Mouse (Mus musculus): ENCODE data around the gene Pan2.
"Not testable (repeated sequence)": the region's sequence is repeated elsewhere in the genome, so short reads cannot be mapped to it uniquely, and the experiment has no call there.

Gene Pan2

GRCm38 (mm10) chr10:128283604-128284579 lies 19.2 kb upstream of the Pan2 start:
- peak; percentile 49 for DNase-seq (ENCODE audit: low spot score)

- DNase-seq (ENCODE audit: low spot score) = not testable (repeated sequence)
Observed at GRCm38 (mm10) chr10:128290594-128290993, 12.5 kb upstream of the Pan2 start.

GRCm38 (mm10) chr10:128296370-128297090 lies 6.6 kb upstream of the Pan2 start:
- no peak for DNase-seq (ENCODE audit: low spot score)

GRCm38 (mm10) chr10:128297221-128297620 lies 5.9 kb upstream of the Pan2 start:
- no peak for DNase-seq (ENCODE audit: low spot score)

- DNase-seq (ENCODE audit: low spot score) = no peak
Observed at GRCm38 (mm10) chr10:128297622-128298021, 5.5 kb upstream of the Pan2 start.

GRCm38 (mm10) chr10:128298243-128298642 lies 4.9 kb upstream of the Pan2 start:
- DNase-seq (ENCODE audit: low spot score) = no peak

- DNase-seq (ENCODE audit: low spot score) = no peak
Observed at GRCm38 (mm10) chr10:128298702-128299171, 4.4 kb upstream of the Pan2 start, which contains the start of gene Il23a. Il23a (minus strand) TSS chr10:128298752.

GRCm38 (mm10) chr10:128302357-128302756 lies 778 bp upstream of the Pan2 start:
- DNase-seq (ENCODE audit: low spot score) = no peak

GRCm38 (mm10) chr10:128302785-128303125 lies 380 bp upstream of the Pan2 start:
- DNase-seq (ENCODE audit: low spot score) = no peak

GRCm38 (mm10) chr10:128309654-128310053 lies 6.5 kb downstream of the Pan2 start:
- DNase-seq (ENCODE audit: low spot score) = no peak

- no peak for DNase-seq (ENCODE audit: low spot score)
Observed at GRCm38 (mm10) chr10:128310177-128310576, 7.0 kb downstream of the Pan2 start.

GRCm38 (mm10) chr10:128310902-128311301 lies 7.8 kb downstream of the Pan2 start:
- no peak for DNase-seq (ENCODE audit: low spot score)

- no peak for DNase-seq (ENCODE audit: low spot score)
Observed at GRCm38 (mm10) chr10:128315578-128315977, 12.4 kb downstream of the Pan2 start.

GRCm38 (mm10) chr10:128321641-128322040 lies 18.5 kb downstream of the Pan2 start:
- no peak for DNase-seq (ENCODE audit: low spot score)

- DNase-seq (ENCODE audit: low spot score) = peak; percentile 81
Observed at GRCm38 (mm10) chr10:128322141-128323108, 19.3 kb downstream of the Pan2 start, which contains the start of gene Cnpy2. Cnpy2 (plus strand) TSS chr10:128322459.

- DNase-seq (ENCODE audit: low spot score) = no peak
Observed at GRCm38 (mm10) chr10:128323516-128323915, 20.4 kb downstream of the Pan2 start.

- DNase-seq (ENCODE audit: low spot score) = no peak
Observed at GRCm38 (mm10) chr10:128326825-128327224, 23.7 kb downstream of the Pan2 start.

- no peak for DNase-seq (ENCODE audit: low spot score)
Observed at GRCm38 (mm10) chr10:128327610-128328009, 24.5 kb downstream of the Pan2 start.

GRCm38 (mm10) chr10:128332358-128333249 lies 29.5 kb downstream of the Pan2 start:
- not testable (repeated sequence) for DNase-seq (ENCODE audit: low spot score)

- peak; percentile 85 for DNase-seq (ENCODE audit: low spot score)
Observed at GRCm38 (mm10) chr10:128335582-128335981, 32.4 kb downstream of the Pan2 start.
